Mouse (Mus musculus): ENCODE data around the gene Cul3. TPM values are rescaled to one million over a fixed set of nuclear protein-coding genes. Genes with fewer than 3 reads are reported as not detected.

The Cul3 gene
- total and polyA plus RNA-seq, 3 experiments: 65.5 to 237 (median 176) TPM

- H3K9me3 ChIP-seq (replicated peaks; ENCODE audit: low read length): no peaks in the 10 kb centered on the region
- H3K27me3 ChIP-seq (replicated peaks): no peaks in the 10 kb centered on the region
- peaks cover 0 to 2% of the 10 kb centered on the region in 2 experiments; a peak in 1 of 4 replicates for H3K4me1 ChIP-seq (ENCODE audit: control insufficient read depth in 1 of 2, insufficient read depth in 2 of 2)
- H3K4me2 ChIP-seq (ENCODE audit: insufficient read depth, low read depth, poor library complexity, severe bottlenecking): no peak overlapping the region
- TF ChIP-seq CTCF (conservative IDR thresholded peaks at IDR 0.05 in 1 of 2, IDR thresholded peaks at IDR 0.05 in 1 of 2; ENCODE audit: low read depth in 2 of 2, low read length in 2 of 2) (peak in 1 of 2 experiments; percentile 63; a peak in 3 of 4 replicates), MXI1 (IDR thresholded peaks at IDR 0.05; ENCODE audit: low read depth, low read length) (no peak), SMC3 (IDR thresholded peaks at IDR 0.05; ENCODE audit: low read depth, low read length) (peak; percentile 64), ETS1 (conservative IDR thresholded peaks at IDR 0.05; ENCODE audit: low read depth, low read length) (no peak), RAD21 (IDR thresholded peaks at IDR 0.05; ENCODE audit: low read depth, low read length) (peak; percentile 46)
- no peak overlapping the region for H3K27ac ChIP-seq (ENCODE audit: insufficient read depth, low read depth)
- H3K79me2 ChIP-seq (replicated peaks; ENCODE audit: control insufficient read depth, extremely low read depth, insufficient read depth, poor library complexity, severe bottlenecking): no peaks in the 10 kb centered on the region
- no peak overlapping the region for H3K9ac ChIP-seq (ENCODE audit: insufficient read depth, low read depth)
- no peak overlapping the region for H3K4me3 ChIP-seq (replicated peaks in 1 of 3; ENCODE audit: low read depth in 2 of 3, low read length in 2 of 3, poor library complexity in 1 of 3)
- H3K36me3 ChIP-seq (replicated peaks in 1 of 2; ENCODE audit: control insufficient read depth in 1 of 2, insufficient read depth in 1 of 2, low read length in 1 of 2): no peaks in the 10 kb centered on the region
- DNase-seq (ENCODE audit: extremely low read depth): no peak
- in situ Hi-C loops (cut with MboI; ENCODE audit: low pct_ligation_motif_present, low pct_unique_long_range_greater_than_20kb, low sequenced_read_pairs) (no loop called here), dilution Hi-C loops (cut with MboI; ENCODE audit: extremely low pct_ligation_motif_present, extremely low pct_unique_long_range_greater_than_20kb, low sequenced_read_pairs) (no loop called here)
Observed at GRCm38 (mm10) chr1:80230612-80231011, 109.7 kb downstream of the Cul3 start.

DNA sequence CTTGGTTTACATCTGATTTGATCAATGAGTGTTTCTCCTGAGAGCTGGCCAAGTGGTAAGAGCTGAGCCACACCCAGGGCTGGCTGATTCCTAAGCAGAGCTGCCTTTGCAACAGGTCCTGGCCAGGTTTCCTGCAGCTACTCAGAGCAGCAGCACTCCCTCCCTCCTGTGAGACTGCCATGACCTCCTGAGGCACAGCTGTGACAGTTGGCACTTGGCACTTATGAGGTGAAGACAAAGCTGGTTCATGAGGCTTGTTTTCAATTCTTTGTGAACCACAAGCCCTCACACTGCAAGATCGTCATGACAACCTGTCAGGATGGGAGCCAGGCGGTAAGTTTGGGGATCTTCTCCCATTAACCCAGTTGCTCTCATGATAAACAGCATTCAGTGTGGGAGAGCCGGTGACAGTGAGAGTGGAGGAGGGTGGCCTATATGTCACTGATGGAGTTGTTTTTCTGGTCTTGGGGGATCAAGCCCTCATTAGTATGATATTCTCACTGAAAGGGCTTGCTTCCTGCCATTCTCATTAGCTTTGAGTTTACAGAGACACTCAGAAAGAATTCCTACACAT is 115.4 kb downstream of the Cul3 start:
- Histone ChIP-seq H3K4me2 (ENCODE audit: insufficient read depth, low read depth, poor library complexity, severe bottlenecking) (no peak overlapping the region), H3K4me1 (ENCODE audit: control insufficient read depth in 1 of 2, insufficient read depth in 2 of 2) (peaks cover 2 to 18% of the 10 kb centered on the region in 2 experiments; a peak in 2 of 4 replicates), H3K27me3 (replicated peaks) (no peaks in the 10 kb centered on the region), H3K9me3 (replicated peaks; ENCODE audit: low read length) (no peaks in the 10 kb centered on the region), H3K9ac (ENCODE audit: insufficient read depth, low read depth) (no peak overlapping the region), H3K79me2 (replicated peaks; ENCODE audit: control insufficient read depth, extremely low read depth, insufficient read depth, poor library complexity, severe bottlenecking) (no peaks in the 10 kb centered on the region), H3K4me3 (replicated peaks in 1 of 3; ENCODE audit: low read depth in 2 of 3, low read length in 2 of 3, poor library complexity in 1 of 3) (no peak overlapping the region), H3K36me3 (replicated peaks in 1 of 2; ENCODE audit: control insufficient read depth in 1 of 2, insufficient read depth in 1 of 2, low read length in 1 of 2) (no peaks in the 10 kb centered on the region), H3K27ac (ENCODE audit: insufficient read depth, low read depth) (no peak overlapping the region)
- DNase-seq (ENCODE audit: extremely low read depth): no peak
- dilution Hi-C loops (cut with MboI; ENCODE audit: extremely low pct_ligation_motif_present, extremely low pct_unique_long_range_greater_than_20kb, low sequenced_read_pairs) (no loop called here), in situ Hi-C loops (cut with MboI; ENCODE audit: low pct_ligation_motif_present, low pct_unique_long_range_greater_than_20kb, low sequenced_read_pairs) (no loop called here)
- TF ChIP-seq UBTF (IDR thresholded peaks at IDR 0.05; ENCODE audit: low read depth, low read length) (no peak), ZC3H11A (IDR thresholded peaks at IDR 0.05; ENCODE audit: low read depth, low read length) (no peak), JUN (IDR thresholded peaks at IDR 0.05; ENCODE audit: insufficient read depth, low read depth, low read length) (no peak), HCFC1 (IDR thresholded peaks at IDR 0.05; ENCODE audit: low read depth, low read length) (no peak), IRF4 (IDR thresholded peaks at IDR 0.05; ENCODE audit: low read depth, low read length) (no peak), EP300 (IDR thresholded peaks at IDR 0.05; ENCODE audit: low read length) (no peak), PAX5 (IDR thresholded peaks at IDR 0.05; ENCODE audit: low read length) (no peak), CHD1 (IDR thresholded peaks at IDR 0.05; ENCODE audit: low read depth, low read length) (no peak), ETS1 (conservative IDR thresholded peaks at IDR 0.05; ENCODE audit: low read depth, low read length) (no peak), POLR2AphosphoS2 (IDR thresholded peaks at IDR 0.05; ENCODE audit: low read depth, low read length) (no peak), USF1 (IDR thresholded peaks at IDR 0.05; ENCODE audit: low read depth, low read length) (no peak), SIN3A (IDR thresholded peaks at IDR 0.05; ENCODE audit: low read length) (no peak), MEF2A (IDR thresholded peaks at IDR 0.05; ENCODE audit: borderline replicate concordance, low read depth, low read length) (no peak), RCOR1 (conservative IDR thresholded peaks at IDR 0.05; ENCODE audit: low read depth, low read length) (no peak), ZKSCAN1 (IDR thresholded peaks at IDR 0.05; ENCODE audit: borderline replicate concordance, low read depth, low read length) (no peak), TCF12 (IDR thresholded peaks at IDR 0.05; ENCODE audit: low read depth, low read length) (no peak), USF2 (conservative IDR thresholded peaks at IDR 0.05; ENCODE audit: low read depth, low read length) (no peak)

All from CH12.LX (cell line).